In the genomic region with DNA sequence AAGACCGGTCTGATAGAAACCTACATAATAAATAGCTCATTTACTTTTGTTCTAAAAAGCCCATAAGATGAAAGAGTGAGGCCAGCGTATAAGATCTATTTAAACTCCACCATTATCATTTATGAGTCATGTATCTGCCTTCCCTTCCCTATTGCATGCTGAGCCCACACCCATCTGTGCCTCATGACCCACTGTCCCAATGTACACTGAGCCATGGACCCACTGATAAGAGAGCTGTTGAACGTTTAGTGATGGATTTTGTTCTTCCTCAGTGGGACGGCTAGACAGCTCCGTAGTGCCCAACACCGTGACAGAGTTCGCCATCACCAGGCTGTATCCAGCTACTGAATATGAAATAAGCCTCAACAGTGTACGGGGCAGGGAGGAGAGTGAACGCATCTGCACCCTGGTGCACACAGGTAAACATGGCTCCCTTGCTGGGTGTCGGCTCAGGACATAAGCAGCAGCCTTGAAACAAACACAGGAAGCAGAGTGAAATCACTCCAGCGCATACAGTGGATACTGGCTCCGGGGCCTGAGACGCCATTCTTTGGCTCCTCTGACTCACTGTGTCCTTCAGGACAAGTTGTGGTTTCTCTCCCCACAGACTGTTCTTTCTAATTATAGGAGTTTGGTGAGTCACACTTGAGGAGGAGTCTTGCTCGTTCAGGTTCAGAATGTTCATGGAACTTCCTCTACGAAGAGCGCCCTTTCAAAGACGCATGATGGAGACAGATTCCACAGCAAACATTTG, we compare ENCODE assay signal across 10 mouse cellular contexts.
A peak's percentile ranks its signal among the peaks of the same experiment; 100 is the strongest.
DNase-seq lines count a peak whose midpoint lies in the region; ATAC-seq lines count a peak whose summit lies in the region.
"Had no signal": no experiment of that assay in that cellular context is flagged by ENCODE, and none has a peak within 500 bp of the region (broad histone marks: within the 10 kb centered on the region; RNA-seq: fewer than 3 reads in every experiment).

No protein-coding gene starts in this region.

- no peaks in the 10 kb centered on the region for H3K4me1 ChIP-seq in intestine, embryonic 16.5 days (ENCODE audit: control insufficient read depth, insufficient read depth, low read length)
- no peaks in the 10 kb centered on the region for H3K4me1 ChIP-seq in stomach, embryonic 16.5 days (ENCODE audit: control insufficient read depth, insufficient read depth, low read length)
- H3K4me1 ChIP-seq in forebrain, embryonic 14.5 days (ENCODE audit: control insufficient read depth, insufficient read depth, low read length) = no peaks in the 10 kb centered on the region

- no peaks in the 10 kb centered on the region for H3K9me3 ChIP-seq in intestine, embryonic 16.5 days (ENCODE audit: control insufficient read depth, low read length)
- no peaks in the 10 kb centered on the region for H3K9me3 ChIP-seq in stomach, embryonic 16.5 days (replicated peaks; ENCODE audit: control insufficient read depth, low read length)
- no peaks in the 10 kb centered on the region for H3K9me3 ChIP-seq in forebrain, embryonic 14.5 days (replicated peaks; ENCODE audit: control insufficient read depth, low read length)

- peak; percentile 78 for ATAC-seq in intestine, embryonic 16.5 days
- peak; percentile 66; the same call in 1 of the 2 replicates for ATAC-seq in stomach, embryonic 16.5 days (ENCODE audit: insufficient read depth, low FRiP score)
- ATAC-seq in forebrain, embryonic 14.5 days = no peak

- 79% methylated on average over 17 of the region's 17 CpGs for WGBS in intestine, embryonic 16.5 days
- WGBS in stomach, embryonic 16.5 days = 77% methylated on average over 17 of the region's 17 CpGs
- 94% methylated on average over 17 of the region's 17 CpGs for WGBS in forebrain, embryonic 14.5 days

- H3K4me2 ChIP-seq in intestine, embryonic 16.5 days (ENCODE audit: low read depth, low read length) = no peak overlapping the region
- H3K4me2 ChIP-seq in stomach, embryonic 16.5 days (ENCODE audit: low read depth, low read length) = no peak overlapping the region
- H3K4me2 ChIP-seq in forebrain, embryonic 14.5 days (ENCODE audit: low read length) = no peak overlapping the region

- H3K27me3 ChIP-seq in intestine, embryonic 16.5 days (replicated peaks; ENCODE audit: control insufficient read depth, insufficient read depth, low read length) = no peaks in the 10 kb centered on the region
- H3K27me3 ChIP-seq in stomach, embryonic 16.5 days (ENCODE audit: control insufficient read depth, insufficient read depth, low read length) = no peaks in the 10 kb centered on the region
- no peaks in the 10 kb centered on the region for H3K27me3 ChIP-seq in forebrain, embryonic 14.5 days (replicated peaks; ENCODE audit: control insufficient read depth, insufficient read depth, low read length)

- peak; percentile 47 to 51 for DNase-seq in right cerebral cortex, adult 2 months (ENCODE audit: low spot score in 2 of 2)
- DNase-seq in right cerebral cortex, postnatal 10 days (ENCODE audit: low spot score in 2 of 2) = no peak
- peak; percentile 52 to 63 for DNase-seq in adrenal gland, postnatal 36 days
- DNase-seq in forebrain, embryonic 14.5 days (ENCODE audit: low spot score) = no peak
- DNase-seq in urinary bladder, postnatal 10 days (ENCODE audit: low spot score) = no peak
- DNase-seq: gastrocnemius, postnatal 10 days; kidney, adult 8-10 months; thymus, postnatal 4 days had no signal

- no peak overlapping the region for H3K9ac ChIP-seq in intestine, embryonic 16.5 days (ENCODE audit: low read depth, low read length)
- H3K9ac ChIP-seq in stomach, embryonic 16.5 days (ENCODE audit: low read length) = no peak overlapping the region
- H3K9ac ChIP-seq in forebrain, embryonic 14.5 days (ENCODE audit: low read length) = no peak overlapping the region

- no peaks in the 10 kb centered on the region for H3K36me3 ChIP-seq in intestine, embryonic 16.5 days (ENCODE audit: control insufficient read depth, insufficient read depth, low read length)
- no peaks in the 10 kb centered on the region for H3K36me3 ChIP-seq in stomach, embryonic 16.5 days (ENCODE audit: control insufficient read depth, insufficient read depth, low read length)
- no peaks in the 10 kb centered on the region for H3K36me3 ChIP-seq in forebrain, embryonic 14.5 days (ENCODE audit: control insufficient read depth, insufficient read depth, low read length)

- H3K4me3 ChIP-seq in intestine, embryonic 16.5 days (ENCODE audit: low read length) = no peak overlapping the region
- H3K4me3 ChIP-seq in stomach, embryonic 16.5 days (replicated peaks; ENCODE audit: low read length) = no peak overlapping the region
- no peak overlapping the region for H3K4me3 ChIP-seq in forebrain, embryonic 14.5 days (ENCODE audit: low read depth, low read length)

- H3K27ac ChIP-seq in intestine, embryonic 16.5 days (ENCODE audit: low read length) = no peak overlapping the region
- H3K27ac ChIP-seq in stomach, embryonic 16.5 days (ENCODE audit: low read length) = peak overlapping the region; percentile 77
- no peak overlapping the region for H3K27ac ChIP-seq in forebrain, embryonic 14.5 days (ENCODE audit: low read depth, low read length)

Comparison
In these comparisons a context has a peak if more than half of its experiments do, and no peak if none do; other contexts are left out.
1. DNase-seq: peak in right cerebral cortex, adult 2 months (2 of 2) and adrenal gland, postnatal 36 days (2 of 2); none in right cerebral cortex, postnatal 10 days (0 of 2), forebrain, embryonic 14.5 days (single experiment) and urinary bladder, postnatal 10 days (single experiment).